Mouse (Mus musculus): ENCODE measurements around the gene Fam160a1.

GRCm38 (mm10) chr3:85793166-85793565 lies 23.9 kb downstream of the Fam160a1 start:
- no peak for TF ChIP-seq EP300 (IDR thresholded peaks at IDR 0.05; ENCODE audit: insufficient read depth, low read depth, low read length)
- no peak for TF ChIP-seq CTCF (IDR thresholded peaks at IDR 0.05; ENCODE audit: low read depth, low read length)
